Mouse (Mus musculus) MEL (cell line): ENCODE data around the gene Ccdc171. TPM values are rescaled to one million over a fixed set of nuclear protein-coding genes. Genes with fewer than 3 reads are reported as not detected.

Experiments used
- DNase-seq: peaks from one replicate; pipeline ENCODE4 v3.0.0; 2011; ENCODE audit warnings: low read depth, low spot score
- H3K27ac ChIP-seq: 2 replicates; pipeline ENCODE4 v1.5.1; 2012; ENCODE audit warnings: low read depth, mild to moderate bottlenecking, control low read depth, low read length, moderate library complexity; ENCODE audit not compliant: control insufficient read depth
- H3K27me3 ChIP-seq, 2 experiments: fragments of 150-350 bp in 1 of 2; sonication (generic) in 1 of 2; 2 replicates each; pipeline ENCODE4 v1.6.1; 2012; ENCODE audit warnings: low read length in 2 of 2, mild to moderate bottlenecking in 2 of 2, improper control_type of control experiment in 1 of 2, moderate library complexity in 1 of 2; ENCODE audit not compliant: insufficient read depth in 2 of 2, control insufficient read depth in 1 of 2
- H3K36me3 ChIP-seq, 2 experiments: 2 replicates each; pipeline ENCODE4 v1.6.1; 2012 to 2014; ENCODE audit warnings: low read length in 2 of 2, improper control_type of control experiment in 1 of 2, inconsistent platforms in 1 of 2, mild to moderate bottlenecking in 1 of 2; ENCODE audit not compliant: insufficient read depth in 2 of 2, control insufficient read depth in 1 of 2
- H3K4me1 ChIP-seq, 2 experiments: fragments of 150-350 bp in 1 of 2; sonication (generic) in 1 of 2; 2 replicates each; pipeline ENCODE4 v1.6.1; 2012; ENCODE audit warnings: low read length in 2 of 2, improper control_type of control experiment in 1 of 2, mild to moderate bottlenecking in 1 of 2; ENCODE audit not compliant: insufficient read depth in 2 of 2, control insufficient read depth in 1 of 2
- H3K4me3 ChIP-seq, 2 experiments: fragments of 150-350 bp in 1 of 2; sonication (generic) in 1 of 2; 2 replicates each; pipeline ENCODE4 v1.5.1; 2012; ENCODE audit warnings: low read depth in 2 of 2, low read length in 2 of 2, mild to moderate bottlenecking in 2 of 2, moderate library complexity in 2 of 2, control low read depth in 1 of 2, improper control_type of control experiment in 1 of 2; ENCODE audit not compliant: control insufficient read depth in 1 of 2, insufficient read depth in 1 of 2
- H3K79me2 ChIP-seq: 2 replicates; pipeline ENCODE4 v1.6.1; 2012; ENCODE audit warnings: mild to moderate bottlenecking, low read length, moderate library complexity; ENCODE audit not compliant: control insufficient read depth, poor library complexity, insufficient read depth
- H3K9ac ChIP-seq: 2 replicates; pipeline ENCODE4 v1.6.1; 2012; ENCODE audit warnings: low read depth, mild to moderate bottlenecking, control low read depth, low read length, moderate library complexity; ENCODE audit not compliant: control insufficient read depth, poor library complexity, severe bottlenecking
- H3K9me3 ChIP-seq: fragments of 150-350 bp; sonication (generic); replicated peaks from 2 replicates; pipeline ENCODE4 v1.6.1; 2012; ENCODE audit warnings: mild to moderate bottlenecking, low read length, improper control_type of control experiment, moderate library complexity; ENCODE audit not compliant: insufficient read depth
- BHLHE40 ChIP-seq: IDR thresholded peaks from 2 replicates; pipeline ENCODE4 v1.6.1; 2012; ENCODE audit warnings: low read depth, mild to moderate bottlenecking, inconsistent platforms, low read length, improper control_type of control experiment, borderline replicate concordance
- ELF1 ChIP-seq: IDR thresholded peaks from 2 replicates; pipeline ENCODE4 v1.6.1; 2014; ENCODE audit warnings: low read depth, mild to moderate bottlenecking, inconsistent platforms, low read length, improper control_type of control experiment, moderate library complexity
- EP300 ChIP-seq, 2 experiments: IDR thresholded peaks; 2 replicates each; pipeline ENCODE4 v1.6.1; 2011; ENCODE audit warnings: improper control_type of control experiment in 2 of 2, low read length in 2 of 2, low read depth in 1 of 2, mild to moderate bottlenecking in 1 of 2
- GABPA ChIP-seq: IDR thresholded peaks from 2 replicates; pipeline ENCODE4 v1.6.1; 2012; ENCODE audit warnings: low read depth, mild to moderate bottlenecking, inconsistent platforms, low read length, improper control_type of control experiment, moderate library complexity
- GATA1 ChIP-seq: IDR thresholded peaks from 2 replicates; pipeline ENCODE4 v1.6.1; 2011; ENCODE audit warnings: low read depth, low read length, improper control_type of control experiment
- HCFC1 ChIP-seq: IDR thresholded peaks from 2 replicates; pipeline ENCODE4 v1.6.1; 2012; ENCODE audit warnings: low read depth, mild to moderate bottlenecking, inconsistent platforms, low read length, improper control_type of control experiment, moderate library complexity
- MAFK ChIP-seq: IDR thresholded peaks from 2 replicates; pipeline ENCODE4 v1.6.1; 2011; ENCODE audit warnings: low read depth, mild to moderate bottlenecking, low read length, improper control_type of control experiment, borderline replicate concordance
- MEF2A ChIP-seq: IDR thresholded peaks from 2 replicates; pipeline ENCODE4 v1.6.1; 2014; ENCODE audit warnings: low read depth, mild to moderate bottlenecking, inconsistent platforms, low read length, improper control_type of control experiment; ENCODE audit not compliant: poor library complexity, insufficient replicate concordance, severe bottlenecking; ENCODE audit errors: extremely low read depth
- MYB ChIP-seq: IDR thresholded peaks from 2 replicates; pipeline ENCODE4 v1.6.1; 2011; ENCODE audit warnings: mild to moderate bottlenecking, low read depth, low read length, improper control_type of control experiment
- MYC ChIP-seq: IDR thresholded peaks from 2 replicates; pipeline ENCODE4 v1.6.1; 2011; ENCODE audit warnings: low read depth, mild to moderate bottlenecking, low read length, improper control_type of control experiment, moderate library complexity
- NELFE ChIP-seq: IDR thresholded peaks from 2 replicates; pipeline ENCODE4 v1.6.1; 2011; ENCODE audit warnings: low read depth, low read length, improper control_type of control experiment
- POLR2AphosphoS2 ChIP-seq: IDR thresholded peaks from 2 replicates; pipeline ENCODE4 v1.6.1; 2011; ENCODE audit warnings: low read length, improper control_type of control experiment
- RAD21 ChIP-seq: IDR thresholded peaks from 2 replicates; pipeline ENCODE4 v1.6.1; 2011; ENCODE audit warnings: mild to moderate bottlenecking, low read depth, low read length, improper control_type of control experiment
- RCOR1 ChIP-seq: IDR thresholded peaks from 2 replicates; pipeline ENCODE4 v1.6.1; 2012; ENCODE audit warnings: low read depth, mild to moderate bottlenecking, inconsistent platforms, low read length, improper control_type of control experiment
- TAL1 ChIP-seq: IDR thresholded peaks from 2 replicates; pipeline ENCODE4 v1.6.1; 2012; ENCODE audit warnings: mild to moderate bottlenecking, inconsistent platforms, low read length, moderate library complexity, mixed read lengths
- USF1 ChIP-seq: IDR thresholded peaks from 2 replicates; pipeline ENCODE4 v1.6.1; 2014; ENCODE audit warnings: low read depth, mild to moderate bottlenecking, inconsistent platforms, low read length, improper control_type of control experiment, moderate library complexity
- ZKSCAN1 ChIP-seq: IDR thresholded peaks from 2 replicates; pipeline ENCODE4 v1.6.1; 2012; ENCODE audit warnings: low read depth, mild to moderate bottlenecking, inconsistent platforms, low read length, improper control_type of control experiment, moderate library complexity
- ZNF384 ChIP-seq: IDR thresholded peaks from 2 replicates; pipeline ENCODE4 v1.6.1; 2012; ENCODE audit warnings: low read depth, mild to moderate bottlenecking, inconsistent platforms, low read length, improper control_type of control experiment
- polyA plus RNA-seq, 2 experiments: library from polyadenylated mRNA; stranded (reverse) in 1 of 2; unstranded in 1 of 2; fragments of >175 nt in 1 of 2; fragments of >200 nt in 1 of 2; gene quantifications; 2 replicates each; pipeline versions ENCODE4 v1.2.1 to v1.2.4; 2012; ENCODE audit warnings: low replicate concordance in 2 of 2, low read depth in 1 of 2; ENCODE audit not compliant: insufficient read length in 2 of 2, insufficient read depth in 1 of 2, missing spikeins in 1 of 2
- total RNA-seq: library from RNA; depleted of rRNA; stranded (reverse); fragments of 300-350 nt; gene quantifications from 2 replicates; pipeline ENCODE4 v1.2.3, GENCODE M21; 2012

Gene Ccdc171
- total and polyA plus RNA-seq, 3 experiments, result 1.6 to 1.8 TPM; not detected in 1

DNA sequence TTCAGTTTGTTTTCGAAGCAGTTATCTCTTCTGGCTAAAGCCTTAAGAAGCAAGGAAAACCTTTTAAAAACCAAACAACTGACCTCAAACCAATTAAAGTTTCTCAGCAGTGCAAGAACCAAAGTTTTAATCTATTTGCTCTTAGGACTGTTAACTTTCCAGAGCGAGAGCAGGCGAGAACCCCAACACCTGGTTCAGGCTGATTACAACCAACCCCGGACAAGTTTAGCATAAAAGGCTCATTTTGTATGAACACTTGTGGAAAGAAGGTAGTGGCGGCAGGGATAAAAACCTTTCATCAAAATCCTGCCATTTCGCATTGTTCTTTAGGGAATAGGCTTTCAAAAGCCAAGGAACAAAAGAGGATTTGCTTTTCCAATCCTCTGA is 896 bp upstream of the Ccdc171 start:
- Histone ChIP-seq H3K4me1 (peaks cover 0 to 4% of the 10 kb centered on the region in 2 experiments; a peak in 2 of 4 replicates), H3K4me3 (peak overlapping the region; percentile 82 to 97), H3K9ac (peak overlapping the region; percentile 98), H3K79me2 (peaks cover 3% of the 10 kb centered on the region), H3K27ac (peak overlapping the region; percentile 88), H3K36me3 (peaks cover 0 to 17% of the 10 kb centered on the region in 2 experiments; a peak in 2 of 4 replicates), H3K27me3 (no peaks in the 10 kb centered on the region), H3K9me3 (no peaks in the 10 kb centered on the region)
- TF ChIP-seq USF1 (no peak), ELF1 (no peak), RAD21 (no peak), TAL1 (peak; percentile 74), RCOR1 (peak; percentile 43; the same call in 1 of the 2 replicates), EP300 (IDR thresholded peaks at IDR 0.05; ENCODE audit: low read depth in 1 of 2, low read length in 2 of 2) (peak in 1 of 2 experiments; percentile 29; a peak in 1 of 4 replicates), GATA1 (no peak; the same call in 1 of the 2 replicates), MEF2A (no peak), POLR2AphosphoS2 (no peak), ZNF384 (no peak), BHLHE40 (0 out of 2 replicates have a peak, but pooled peaks have one; percentile 26), HCFC1 (no peak)
- peak; percentile 81 for DNase-seq

DNA sequence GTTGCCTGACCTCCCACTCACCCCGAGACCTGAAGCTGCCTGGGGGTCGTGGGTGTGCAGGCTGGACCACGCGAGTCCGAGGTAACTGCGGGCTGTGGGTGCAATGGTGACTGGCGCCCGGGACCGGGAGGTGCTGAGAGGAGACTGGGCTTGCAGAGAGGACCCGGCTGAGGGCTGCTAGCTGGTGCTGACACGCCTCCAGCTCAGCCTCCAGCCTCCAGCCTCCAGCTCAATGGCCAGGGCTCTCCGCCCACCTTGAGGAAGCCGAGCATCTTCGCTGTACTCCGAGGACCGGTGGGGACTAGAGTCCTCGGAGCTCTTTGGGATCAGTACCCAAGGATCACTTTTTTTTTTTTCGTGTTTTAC is 328 bp downstream of the Ccdc171 start:
- Histone ChIP-seq H3K27me3 (no peaks in the 10 kb centered on the region), H3K4me1 (peaks cover 0 to 4% of the 10 kb centered on the region in 2 experiments; a peak in 2 of 4 replicates), H3K9ac (peak overlapping the region; percentile 95), H3K27ac (peak overlapping the region; percentile 96), H3K79me2 (peaks cover 3% of the 10 kb centered on the region), H3K36me3 (peaks cover 0 to 15% of the 10 kb centered on the region in 2 experiments; a peak in 2 of 4 replicates), H3K9me3 (no peaks in the 10 kb centered on the region), H3K4me3 (peak overlapping the region; percentile 90 to 99)
- peak; percentile 84 for DNase-seq
- TF ChIP-seq EP300 (IDR thresholded peaks at IDR 0.05; ENCODE audit: low read depth in 1 of 2, low read length in 2 of 2) (peak in 1 of 2 experiments; percentile 1; a peak in 1 of 4 replicates), ZNF384 (0 out of 2 replicates have a peak, but pooled peaks have one; percentile 35), GABPA (no peak), NELFE (no peak), MYC (no peak; the same call in 1 of the 2 replicates), MYB (peak; percentile 2; the same call in 1 of the 2 replicates), ZKSCAN1 (no peak), MAFK (no peak)
